Comparison of ENCODE assay signal across 25 mouse cellular contexts in the genomic region with DNA sequence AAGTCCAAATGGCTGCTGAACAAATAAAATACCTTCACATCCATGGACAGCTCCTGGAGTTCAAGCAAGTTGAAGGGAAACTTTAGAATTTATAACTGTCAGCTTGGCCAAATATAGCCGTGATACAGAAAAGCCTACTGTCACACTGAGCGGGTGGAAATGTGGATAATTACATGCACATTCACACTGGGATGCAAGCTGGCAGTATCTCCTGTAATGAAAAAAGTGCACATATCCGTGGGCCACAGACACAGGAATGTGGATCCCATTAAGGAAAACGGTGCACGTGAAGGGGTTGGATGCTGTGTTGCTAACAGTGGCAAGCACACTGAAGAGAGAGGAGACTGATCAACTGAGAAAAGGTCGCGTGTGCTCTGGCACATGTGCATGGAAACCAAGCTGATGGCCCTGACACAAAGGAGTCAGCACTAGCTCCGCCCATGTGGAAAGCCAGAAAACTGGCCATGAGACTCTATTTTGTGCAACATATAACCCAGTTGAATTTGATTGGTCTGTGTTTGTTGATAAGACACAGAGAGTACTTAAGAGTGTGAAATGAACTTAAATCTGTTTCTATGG. TPM values are rescaled to one million over a fixed set of nuclear protein-coding genes. Genes with fewer than 3 reads are reported as not detected.
A peak's percentile ranks its signal among the peaks of the same experiment; 100 is the strongest.
DNase-seq lines count a peak whose midpoint lies in the region; ATAC-seq and TF ChIP-seq lines count a peak whose summit lies in the region.
"Had no signal": no experiment of that assay in that cellular context is flagged by ENCODE, and none has a peak within 500 bp of the region (broad histone marks: within the 10 kb centered on the region; RNA-seq: fewer than 3 reads in every experiment).

No protein-coding gene starts in this region.

- intact Hi-C loops in left cerebral cortex, postnatal 36 days (cut with DNase I): no loop called here

- no peaks in the 10 kb centered on the region for H3K36me3 ChIP-seq in forebrain, embryonic 15.5 days
- no peaks in the 10 kb centered on the region for H3K36me3 ChIP-seq in forebrain, embryonic 12.5 days (replicated peaks)
- no peaks in the 10 kb centered on the region for H3K36me3 ChIP-seq in intestine, embryonic 14.5 days (ENCODE audit: control insufficient read depth, insufficient read depth, low read length)
- H3K36me3 ChIP-seq in intestine, embryonic 16.5 days (ENCODE audit: control insufficient read depth, insufficient read depth, low read length): no peaks in the 10 kb centered on the region
- no peaks in the 10 kb centered on the region for H3K36me3 ChIP-seq in midbrain, postnatal 0 days (ENCODE audit: insufficient read depth, low read length)
- H3K36me3 ChIP-seq in midbrain, embryonic 10.5 days: no peaks in the 10 kb centered on the region
- H3K36me3 ChIP-seq: embryonic facial prominence, embryonic 15.5 days; heart, embryonic 10.5 days had no signal

- peak; percentile 47 for DNase-seq in intestine, embryonic 14.5 days (ENCODE audit: low spot score)
- peak; percentile 9 for DNase-seq in midbrain, postnatal 0 days (ENCODE audit: low spot score)
- no peak for DNase-seq in midbrain, embryonic 10.5 days (ENCODE audit: low spot score)
- peak; percentile 28 to 49 for DNase-seq in left cerebral cortex, postnatal 36 days (ENCODE audit: low spot score in 2 of 2)
- no peak for DNase-seq in urinary bladder, postnatal 36 days (ENCODE audit: low spot score in 2 of 2)
- DNase-seq: adrenal gland, postnatal 10 days; cerebellum, adult 8-10 months; cerebellum, postnatal 36 days; kidney, adult 11 months; kidney, postnatal 4 days; layer of hippocampus, adult 9-11 months; right cerebral cortex, postnatal 14 days; thymus, postnatal 25 days had no signal

- no peak for TF ChIP-seq CTCF in midbrain, postnatal 0 days (IDR thresholded peaks at IDR 0.05)

- H3K9me3 ChIP-seq in forebrain, embryonic 15.5 days: no peaks in the 10 kb centered on the region
- H3K9me3 ChIP-seq in forebrain, embryonic 12.5 days: no peaks in the 10 kb centered on the region
- no peaks in the 10 kb centered on the region for H3K9me3 ChIP-seq in intestine, embryonic 14.5 days (ENCODE audit: control insufficient read depth, low read length)
- H3K9me3 ChIP-seq in intestine, embryonic 16.5 days (ENCODE audit: control insufficient read depth, low read length): no peaks in the 10 kb centered on the region
- no peaks in the 10 kb centered on the region for H3K9me3 ChIP-seq in midbrain, postnatal 0 days (ENCODE audit: low read length)
- H3K9me3 ChIP-seq in midbrain, embryonic 10.5 days (replicated peaks): no peaks in the 10 kb centered on the region
- H3K9me3 ChIP-seq: embryonic facial prominence, embryonic 15.5 days; heart, embryonic 10.5 days had no signal

- 77% methylated on average over 8 of the region's 8 CpGs for WGBS in forebrain, embryonic 15.5 days
- WGBS in forebrain, embryonic 12.5 days: 84% methylated on average over 8 of the region's 8 CpGs
- 79% methylated on average over 8 of the region's 8 CpGs for WGBS in intestine, embryonic 14.5 days
- WGBS in intestine, embryonic 16.5 days: 72% methylated on average over 8 of the region's 8 CpGs
- WGBS in midbrain, postnatal 0 days: 67% methylated on average over 8 of the region's 8 CpGs
- 91% methylated on average over 8 of the region's 8 CpGs for WGBS in midbrain, embryonic 10.5 days

- peak; percentile 70; the same call in 1 of the 2 replicates for ATAC-seq in forebrain, embryonic 15.5 days (replicated peaks)
- ATAC-seq in forebrain, embryonic 12.5 days (ENCODE audit: low FRiP score): no peak
- ATAC-seq in intestine, embryonic 14.5 days (replicated peaks; ENCODE audit: low FRiP score, low TSS enrichment, low read depth): no peak
- no peak for ATAC-seq in intestine, embryonic 16.5 days
- ATAC-seq in midbrain, postnatal 0 days (ENCODE audit: low FRiP score): no peak
- ATAC-seq: hindbrain, embryonic 16.5 days had no signal

- H3K9ac ChIP-seq in forebrain, embryonic 15.5 days (replicated peaks): no peak overlapping the region
- H3K9ac ChIP-seq in forebrain, embryonic 12.5 days: no peak overlapping the region
- no peak overlapping the region for H3K9ac ChIP-seq in intestine, embryonic 14.5 days (ENCODE audit: low read length)
- no peak overlapping the region for H3K9ac ChIP-seq in intestine, embryonic 16.5 days (ENCODE audit: low read depth, low read length)
- H3K9ac ChIP-seq in midbrain, postnatal 0 days (replicated peaks; ENCODE audit: low read length, poor library complexity, severe bottlenecking): no peak overlapping the region
- H3K9ac ChIP-seq: embryonic facial prominence, embryonic 15.5 days had no signal

- H3K27me3 ChIP-seq in forebrain, embryonic 15.5 days: no peaks in the 10 kb centered on the region
- no peaks in the 10 kb centered on the region for H3K27me3 ChIP-seq in forebrain, embryonic 12.5 days
- no peaks in the 10 kb centered on the region for H3K27me3 ChIP-seq in intestine, embryonic 14.5 days (replicated peaks; ENCODE audit: control insufficient read depth, insufficient read depth, low read length)
- no peaks in the 10 kb centered on the region for H3K27me3 ChIP-seq in intestine, embryonic 16.5 days (replicated peaks; ENCODE audit: control insufficient read depth, insufficient read depth, low read length)
- H3K27me3 ChIP-seq in midbrain, postnatal 0 days (ENCODE audit: insufficient read depth, low read length): no peaks in the 10 kb centered on the region
- no peaks in the 10 kb centered on the region for H3K27me3 ChIP-seq in midbrain, embryonic 10.5 days (ENCODE audit: low read depth, poor library complexity, severe bottlenecking)
- H3K27me3 ChIP-seq: embryonic facial prominence, embryonic 15.5 days had no signal

- no peak overlapping the region for H3K4me3 ChIP-seq in forebrain, embryonic 15.5 days
- H3K4me3 ChIP-seq in forebrain, embryonic 12.5 days (replicated peaks): no peak overlapping the region
- no peak overlapping the region for H3K4me3 ChIP-seq in intestine, embryonic 14.5 days (ENCODE audit: low read depth, low read length)
- H3K4me3 ChIP-seq in intestine, embryonic 16.5 days (ENCODE audit: low read length): no peak overlapping the region
- no peak overlapping the region for H3K4me3 ChIP-seq in midbrain, postnatal 0 days (ENCODE audit: low read depth, low read length)
- H3K4me3 ChIP-seq in midbrain, embryonic 10.5 days: no peak overlapping the region
- H3K4me3 ChIP-seq: embryonic facial prominence, embryonic 15.5 days; heart, embryonic 10.5 days had no signal

- no peak overlapping the region for H3K4me2 ChIP-seq in forebrain, embryonic 15.5 days (replicated peaks)
- H3K4me2 ChIP-seq in forebrain, embryonic 12.5 days: no peak overlapping the region
- no peak overlapping the region for H3K4me2 ChIP-seq in intestine, embryonic 14.5 days (ENCODE audit: low read length)
- no peak overlapping the region for H3K4me2 ChIP-seq in intestine, embryonic 16.5 days (ENCODE audit: low read depth, low read length)
- no peak overlapping the region for H3K4me2 ChIP-seq in midbrain, postnatal 0 days (ENCODE audit: low read depth, low read length, poor library complexity, severe bottlenecking)
- H3K4me2 ChIP-seq: embryonic facial prominence, embryonic 15.5 days had no signal

- peaks cover 14% of the 10 kb centered on the region for H3K4me1 ChIP-seq in forebrain, embryonic 15.5 days
- peaks cover 5% of the 10 kb centered on the region for H3K4me1 ChIP-seq in forebrain, embryonic 12.5 days
- H3K4me1 ChIP-seq in intestine, embryonic 14.5 days (replicated peaks; ENCODE audit: control insufficient read depth, insufficient read depth, low read length): no peaks in the 10 kb centered on the region
- no peaks in the 10 kb centered on the region for H3K4me1 ChIP-seq in intestine, embryonic 16.5 days (ENCODE audit: control insufficient read depth, insufficient read depth, low read length)
- no peaks in the 10 kb centered on the region for H3K4me1 ChIP-seq in midbrain, postnatal 0 days (ENCODE audit: insufficient read depth, low read length)
- no peaks in the 10 kb centered on the region for H3K4me1 ChIP-seq in midbrain, embryonic 10.5 days
- H3K4me1 ChIP-seq: embryonic facial prominence, embryonic 15.5 days had no signal

- peak overlapping the region; percentile 62 for H3K27ac ChIP-seq in forebrain, embryonic 15.5 days (replicated peaks)
- no peak overlapping the region for H3K27ac ChIP-seq in forebrain, embryonic 12.5 days
- no peak overlapping the region for H3K27ac ChIP-seq in intestine, embryonic 14.5 days (ENCODE audit: low read depth)
- no peak overlapping the region for H3K27ac ChIP-seq in intestine, embryonic 16.5 days (ENCODE audit: low read length)
- no peak overlapping the region for H3K27ac ChIP-seq in midbrain, postnatal 0 days (ENCODE audit: low read depth, low read length)
- no peak overlapping the region for H3K27ac ChIP-seq in midbrain, embryonic 10.5 days (replicated peaks)
- H3K27ac ChIP-seq: embryonic facial prominence, embryonic 15.5 days; heart, embryonic 10.5 days; macrophage had no signal

RNA-seq across cellular contexts. Expression of a gene that starts 43.4 kb away (rescaled TPM):
- 0.05 TPM in 1 of 2 replicates, not detected in the other for polyA plus RNA-seq in forebrain, embryonic 15.5 days (2015; fragmentation: Nextera tagmentation; extraction: Ambion mirVana)
- 0.10 TPM in 1 of 2 replicates, not detected in the other for polyA plus RNA-seq in forebrain, embryonic 12.5 days (2016; fragmentation: Nextera tagmentation; extraction: Ambion mirVana)
- polyA plus RNA-seq in intestine, embryonic 14.5 days (2014; fragmentation: Nextera tagmentation; extraction: Ambion mirVana): 0.11 TPM in 2 replicates
- polyA plus RNA-seq in intestine, embryonic 16.5 days (2015; fragmentation: Nextera tagmentation; extraction: Ambion mirVana): 0.09 TPM in 1 of 2 replicates, not detected in the other
- 1.1 and 1.2 TPM in 2 replicates for total RNA-seq in midbrain, postnatal 0 days (2014; rRNA removed)
- polyA plus RNA-seq in midbrain, postnatal 0 days (2015; fragmentation: Nextera tagmentation; extraction: Ambion mirVana): 0.17 and 0.33 TPM in 2 replicates
- not detected in 2 replicates for polyA plus RNA-seq in midbrain, embryonic 10.5 days (2016; fragmentation: Nextera tagmentation; extraction: Ambion mirVana)
- total RNA-seq in left cerebral cortex, postnatal 36 days (2021): under 1 TPM; 0.52 to 0.57 TPM
- total RNA-seq: adrenal gland, postnatal 10 days; gastrocnemius, adult 18-20 months; hematopoietic stem cell, adult 5-6 weeks; liver, adult 2 months; neutrophil, adult 5-6 weeks had no signal
- polyA plus RNA-seq: liver, adult 2 months; macrophage; spleen, adult 2 months had no signal

Comparison
In these comparisons a context has a peak if more than half of its experiments do, and no peak if none do; other contexts are left out.
1. DNase-seq: peak in intestine, embryonic 14.5 days (single experiment), midbrain, postnatal 0 days (single experiment) and left cerebral cortex, postnatal 36 days (2 of 2); none in midbrain, embryonic 10.5 days (single experiment) and urinary bladder, postnatal 36 days (0 of 2).